Mouse (Mus musculus): ENCODE measurements at regions not wholly inside any gene's neighbourhood (a gene's known extent, or its start where the extent isn't known, plus 50 kb on each side); places are given as distances from the start of the nearest gene placed in this dataset.

- TF ChIP-seq CTCF (IDR thresholded peaks at IDR 0.05; ENCODE audit: low read depth) (no peak), EP300 (optimal IDR thresholded peaks at IDR 0.05) (no peak)
Observed at GRCm38 (mm10) chr8:44709171-44709940, 225.9 kb upstream of the Fat1 start.
